ENCODE assay signal across 19 mouse cellular contexts in genomic region chr19:24698651-24699050, GRCm38 (mm10). TPM values are rescaled to one million over a fixed set of nuclear protein-coding genes. Genes with fewer than 3 reads are reported as not detected.
A peak's percentile ranks its signal among the peaks of the same experiment; 100 is the strongest.
DNase-seq lines count a peak whose midpoint lies in the region; ATAC-seq and TF ChIP-seq lines count a peak whose summit lies in the region.
"Had no signal": no experiment of that assay in that cellular context is flagged by ENCODE, and none has a peak within 500 bp of the region (broad histone marks: within the 10 kb centered on the region; RNA-seq: fewer than 3 reads in every experiment).

No protein-coding gene starts in this region.

- in situ Hi-C loops in Patski (cut with MboI; ENCODE audit: low pct_unique_long_range_greater_than_20kb), result loop anchor here (10.0 kb wide), 1 partner anchor 394 kb away; no protein-coding TSS in a partner anchor

- H3K4me3 ChIP-seq in kidney, adult 2 months (ENCODE audit: insufficient read depth, low read depth, low read length), result no peak overlapping the region
- H3K4me3 ChIP-seq in kidney, postnatal 0 days (replicated peaks; ENCODE audit: low read depth, low read length), result no peak overlapping the region
- H3K4me3 ChIP-seq in liver, embryonic 12.5 days, result no peak overlapping the region
- H3K4me3 ChIP-seq: forebrain, embryonic 10.5 days; hindbrain, embryonic 10.5 days; limb, embryonic 15.5 days had no signal

- H3K36me3 ChIP-seq in kidney, adult 2 months (ENCODE audit: control insufficient read depth, insufficient read depth, low read length), result no peaks in the 10 kb centered on the region
- no peaks in the 10 kb centered on the region for H3K36me3 ChIP-seq in kidney, postnatal 0 days (ENCODE audit: insufficient read depth, low read length)
- no peaks in the 10 kb centered on the region for H3K36me3 ChIP-seq in liver, embryonic 12.5 days
- H3K36me3 ChIP-seq: forebrain, embryonic 10.5 days; hindbrain, embryonic 10.5 days; limb, embryonic 15.5 days had no signal

- no peaks in the 10 kb centered on the region for H3K4me1 ChIP-seq in kidney, adult 2 months (ENCODE audit: control insufficient read depth, insufficient read depth, low read length)
- peaks cover 6% of the 10 kb centered on the region for H3K4me1 ChIP-seq in kidney, postnatal 0 days (replicated peaks; ENCODE audit: insufficient read depth, low read length)
- no peaks in the 10 kb centered on the region for H3K4me1 ChIP-seq in liver, embryonic 12.5 days
- H3K4me1 ChIP-seq: limb, embryonic 15.5 days had no signal

- POLR2A ChIA-PET in Patski (lab: Charles Lee), result no interaction called here

- TF ChIP-seq CTCF in kidney, adult 2 months (conservative IDR thresholded peaks at IDR 0.05; ENCODE audit: insufficient read depth, insufficient read length, low read depth, low read length), result no peak
- no peak for TF ChIP-seq CTCF in Patski (IDR thresholded peaks at IDR 0.05)
- no peak for TF ChIP-seq CTCF in kidney, postnatal 0 days (IDR thresholded peaks at IDR 0.05; ENCODE audit: low read depth)

- ATAC-seq in frontal cortex, adult (ENCODE audit: low TSS enrichment), result peak; percentile 70
- ATAC-seq in Patski, result peak; percentile 42
- ATAC-seq in kidney, postnatal 0 days (replicated peaks; ENCODE audit: low FRiP score, low read depth), result no peak
- no peak for ATAC-seq in granulocyte monocyte progenitor cell, adult 5-6 weeks (replicated peaks; ENCODE audit: poor library complexity, severe bottlenecking)
- ATAC-seq in liver, embryonic 12.5 days, result no peak
- ATAC-seq: liver, postnatal 0 days had no signal

- no peaks in the 10 kb centered on the region for H3K27me3 ChIP-seq in kidney, adult 2 months (replicated peaks; ENCODE audit: control insufficient read depth, insufficient read depth, low read length)
- no peaks in the 10 kb centered on the region for H3K27me3 ChIP-seq in Patski
- no peaks in the 10 kb centered on the region for H3K27me3 ChIP-seq in kidney, postnatal 0 days (ENCODE audit: insufficient read depth, low read length)
- no peaks in the 10 kb centered on the region for H3K27me3 ChIP-seq in liver, embryonic 12.5 days (replicated peaks)
- H3K27me3 ChIP-seq: limb, embryonic 15.5 days had no signal

- no peak for DNase-seq in frontal cortex, adult 2 months (ENCODE audit: extremely low spot score in 1 of 2, low spot score in 1 of 2)
- DNase-seq in kidney, adult 2 months, result peak; percentile 73
- DNase-seq in kidney, postnatal 10 days, result no peak
- no peak for DNase-seq in Patski (ENCODE audit: low read depth, low spot score)
- peak; percentile 84 for DNase-seq in kidney, postnatal 0 days (ENCODE audit: low spot score)
- DNase-seq: cerebellum, adult 9-10 months; gastrocnemius, postnatal 36 days; liver, postnatal 0 days; right cerebral cortex, postnatal 25 days; thymus, postnatal 25 days had no signal

- no peaks in the 10 kb centered on the region for H3K9me3 ChIP-seq in kidney, postnatal 0 days (replicated peaks; ENCODE audit: low read length)
- H3K9me3 ChIP-seq in liver, embryonic 12.5 days (replicated peaks), result no peaks in the 10 kb centered on the region
- H3K9me3 ChIP-seq: forebrain, embryonic 10.5 days; hindbrain, embryonic 10.5 days; limb, embryonic 15.5 days had no signal

- CTCF ChIA-PET in Patski (lab: Charles Lee), result interaction anchor here (1.2 to 1.5 kb wide), 4 partner anchors 12 to 77 kb away, joined by 3 to 7 read pairs (median 4); no protein-coding TSS in a partner anchor

- peak overlapping the region; percentile 82; the same call in 1 of the 2 replicates for H3K27ac ChIP-seq in kidney, adult 2 months (ENCODE audit: insufficient read depth, low read depth, low read length)
- H3K27ac ChIP-seq in kidney, postnatal 0 days, result peak overlapping the region; percentile 65; the same call in 1 of the 2 replicates
- no peak overlapping the region for H3K27ac ChIP-seq in liver, embryonic 12.5 days
- H3K27ac ChIP-seq: forebrain, embryonic 10.5 days; hindbrain, embryonic 10.5 days; limb, embryonic 15.5 days; macrophage had no signal

- no peak for TF ChIP-seq POLR2A in kidney, adult 2 months (IDR thresholded peaks at IDR 0.05; ENCODE audit: low read depth, low read length)

- WGBS in kidney, adult 2 months, result 41% methylated on average over 5 of the region's 5 CpGs
- WGBS in kidney, postnatal 0 days, result 13% methylated on average over 5 of the region's 5 CpGs
- 62% methylated on average over 5 of the region's 5 CpGs for WGBS in liver, embryonic 12.5 days (ENCODE audit: insufficient replicate concordance)

- peak overlapping the region; percentile 28; the same call in 1 of the 2 replicates for H3K4me2 ChIP-seq in kidney, postnatal 0 days (ENCODE audit: low read length)
- H3K4me2 ChIP-seq in liver, embryonic 12.5 days, result no peak overlapping the region
- H3K4me2 ChIP-seq: limb, embryonic 15.5 days; midbrain, embryonic 11.5 days had no signal

- no peak overlapping the region for H3K9ac ChIP-seq in kidney, postnatal 0 days (ENCODE audit: low read depth, low read length)
- H3K9ac ChIP-seq in liver, embryonic 12.5 days, result no peak overlapping the region
- H3K9ac ChIP-seq: limb, embryonic 15.5 days; liver, postnatal 0 days had no signal

RNA-seq across cellular contexts. Expression of gene Tmem252, which starts 24.8 kb away (rescaled TPM):
- 0.34 and 0.44 TPM in 2 replicates for polyA plus RNA-seq in frontal cortex, adult 2 months (2012; rRNA removed)
- 16.0 and 17.4 TPM in 2 replicates for polyA plus RNA-seq in kidney, adult 2 months (2012; rRNA removed)
- 7.2 TPM for polyA plus RNA-seq in Patski (2021)
- 17.5 and 21.5 TPM in 2 replicates for polyA plus RNA-seq in kidney, postnatal 0 days (2015; fragmentation: Nextera tagmentation; extraction: Ambion mirVana)
- total RNA-seq in granulocyte monocyte progenitor cell, adult 5-6 weeks (2014; fragmentation: Nextera tagmentation), result not detected in 2 replicates
- total RNA-seq in granulocyte monocyte progenitor cell, adult 5-6 weeks (2017), result not detected in 2 replicates
- 0.25 and 0.32 TPM in 2 replicates for polyA plus RNA-seq in liver, embryonic 12.5 days (2016; fragmentation: Nextera tagmentation; extraction: Ambion mirVana)
- total RNA-seq: monocyte, adult 5-6 weeks had no signal
- polyA plus RNA-seq: macrophage had no signal

Comparison
In these comparisons a context has a peak if more than half of its experiments do, and no peak if none do; other contexts are left out.
1. DNase-seq: peak in kidney, adult 2 months (single experiment) and kidney, postnatal 0 days (single experiment); none in frontal cortex, adult 2 months (0 of 2), kidney, postnatal 10 days (single experiment) and Patski (single experiment).
2. ATAC-seq: peak in frontal cortex, adult (single experiment) and Patski (single experiment); none in kidney, postnatal 0 days (single experiment), granulocyte monocyte progenitor cell, adult 5-6 weeks (single experiment) and liver, embryonic 12.5 days (single experiment).